Mouse (Mus musculus): ENCODE results near the gene Exosc7.

The Exosc7 gene

DNA sequence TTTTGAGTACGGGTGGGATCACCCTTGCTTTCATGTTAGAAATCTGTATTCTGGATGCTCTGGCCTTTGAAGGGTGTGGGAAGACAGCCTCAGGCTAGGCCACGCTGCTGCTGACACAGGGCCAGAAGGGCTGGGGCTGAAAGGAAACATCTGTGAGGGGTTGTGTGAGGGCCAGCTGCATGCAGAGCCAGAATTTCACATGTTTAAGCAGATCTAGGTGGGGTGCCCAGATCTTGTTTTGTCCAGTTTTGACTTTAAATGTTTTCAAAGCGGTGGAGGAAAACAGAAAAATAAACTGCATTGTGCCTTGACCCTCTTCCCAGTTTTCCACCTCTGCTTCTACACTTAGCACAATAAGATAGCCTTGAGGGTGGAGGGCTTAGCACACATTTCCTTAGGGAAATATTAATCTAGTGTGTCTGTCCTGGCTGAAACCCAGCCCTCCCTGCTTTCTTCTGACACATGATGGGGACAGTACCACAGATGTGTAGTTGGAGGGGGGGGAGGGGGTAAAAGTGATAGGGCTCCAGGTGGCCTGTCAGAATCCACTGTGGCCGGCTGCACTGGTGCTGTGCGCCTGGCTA is 26.0 kb downstream of the Exosc7 start:
- no peak for DNase-seq (ENCODE audit: low spot score)

DNA sequence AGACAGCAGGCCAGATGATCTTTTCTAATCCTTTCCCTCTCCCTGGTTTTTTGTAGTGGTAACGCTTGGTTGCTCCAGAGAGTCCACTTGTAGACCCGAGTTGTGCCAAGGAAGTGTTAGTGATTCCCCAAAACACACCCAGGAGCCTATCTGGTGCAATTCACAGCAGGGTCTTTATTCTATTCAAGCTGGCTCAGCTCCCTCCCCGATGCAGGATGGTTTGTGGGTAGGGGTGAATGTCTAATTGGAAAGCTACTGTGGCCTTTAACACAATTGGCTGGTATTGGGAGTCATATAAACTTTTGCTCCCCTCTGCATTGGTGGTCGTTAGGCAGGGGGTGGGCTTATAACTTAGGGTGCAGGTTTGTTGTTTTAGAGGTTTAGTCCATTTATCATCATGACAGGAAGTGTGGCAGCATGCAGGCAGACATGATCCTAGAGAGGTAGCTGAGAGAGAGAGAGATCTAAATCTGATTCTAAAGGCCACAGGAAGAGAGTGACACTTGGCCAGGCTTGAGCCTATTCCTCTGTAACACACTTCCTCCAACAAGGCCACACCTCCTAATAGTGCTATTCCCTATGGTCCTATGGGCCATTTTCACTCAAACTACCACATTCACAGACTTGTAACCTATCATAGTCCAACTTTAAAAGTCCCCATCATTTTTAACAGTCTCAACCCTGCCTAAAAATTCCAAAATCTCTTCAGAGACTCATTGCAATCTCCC is 27.0 kb downstream of the Exosc7 start:
- DNase-seq (ENCODE audit: low spot score) = no peak

DNA sequence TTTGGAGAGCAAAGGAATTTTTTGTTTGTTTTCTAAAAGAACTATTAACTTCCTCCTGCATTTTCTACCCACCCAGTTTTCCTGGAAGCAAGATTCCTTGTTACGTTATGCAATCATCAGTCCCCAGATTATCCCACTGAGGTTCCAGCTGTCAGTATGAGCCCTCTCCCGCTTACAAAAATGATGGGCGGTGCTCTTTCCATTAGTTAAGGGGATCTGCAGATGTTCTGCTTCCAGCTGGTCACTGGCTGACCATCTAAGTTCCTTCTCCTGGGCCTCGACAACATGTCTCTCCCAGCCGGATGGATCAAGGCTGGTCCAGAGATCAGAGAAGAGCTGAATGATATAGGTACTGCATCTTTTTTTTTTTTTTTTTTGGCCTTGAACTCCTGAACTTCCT is 35.4 kb downstream of the Exosc7 start:
- no peak for DNase-seq (ENCODE audit: low spot score)

DNA sequence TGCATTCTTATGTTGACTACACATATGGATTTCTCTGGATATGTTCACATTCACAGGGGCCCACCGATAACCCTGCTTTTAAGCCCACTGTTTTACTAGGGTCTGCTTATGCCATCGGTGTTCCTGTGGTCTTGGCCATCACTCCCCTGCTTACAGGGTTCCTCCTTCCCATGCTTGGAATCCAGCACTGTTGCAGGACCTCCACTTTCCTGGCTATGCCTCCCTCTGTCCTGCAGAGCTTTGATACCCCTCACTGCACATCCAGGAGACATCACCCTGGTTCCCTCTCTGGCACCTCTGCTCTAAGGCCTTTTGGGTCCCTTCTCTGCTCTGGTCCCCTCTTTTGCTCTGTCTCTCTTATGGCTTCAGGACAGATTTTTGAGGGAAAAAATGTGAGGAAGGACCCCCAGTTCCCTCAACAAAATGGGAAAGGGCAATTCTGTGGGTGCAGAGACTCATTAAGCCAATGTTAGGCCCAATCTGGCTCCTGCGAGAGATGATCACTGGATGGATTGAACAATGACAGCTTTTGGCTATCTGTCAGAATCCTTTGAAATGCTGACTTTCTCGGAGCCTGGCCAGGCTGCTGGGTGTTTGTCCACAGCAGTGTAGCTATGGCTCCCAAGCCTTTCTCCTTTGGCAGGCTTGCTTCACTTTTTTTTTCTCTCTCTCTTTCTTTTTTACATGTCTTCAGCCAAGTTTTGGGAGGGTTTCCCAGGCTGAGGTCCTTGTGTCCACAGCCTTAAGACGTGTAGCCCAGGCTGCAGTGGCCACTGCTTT is 37.4 kb downstream of the Exosc7 start, which contains the start of gene Clec3b:
Clec3b (plus strand) TSS at position 706 of the 780 bp plus-strand sequence.
- no peak for DNase-seq (ENCODE audit: low spot score)

DNA sequence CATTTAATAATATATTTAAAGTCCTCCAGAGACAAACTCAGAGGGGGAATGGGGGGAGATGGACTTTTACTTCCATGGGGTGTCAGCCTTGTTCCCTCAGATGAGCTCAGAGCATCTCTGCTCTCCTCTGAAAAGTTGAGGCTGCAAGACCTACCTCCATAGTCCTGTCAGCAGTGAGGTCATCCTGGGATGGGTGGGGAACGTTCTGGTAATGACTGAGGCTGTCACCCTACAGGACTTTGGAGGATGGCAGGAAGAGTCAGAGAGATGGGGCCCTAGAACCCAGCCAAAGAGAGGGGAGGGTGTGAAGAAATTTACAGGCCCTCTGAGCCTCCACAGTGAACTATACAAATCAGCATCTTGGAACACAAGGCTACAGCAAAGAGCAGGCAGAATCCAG is 38.5 kb downstream of the Exosc7 start:
- no peak for DNase-seq (ENCODE audit: low spot score)

DNA sequence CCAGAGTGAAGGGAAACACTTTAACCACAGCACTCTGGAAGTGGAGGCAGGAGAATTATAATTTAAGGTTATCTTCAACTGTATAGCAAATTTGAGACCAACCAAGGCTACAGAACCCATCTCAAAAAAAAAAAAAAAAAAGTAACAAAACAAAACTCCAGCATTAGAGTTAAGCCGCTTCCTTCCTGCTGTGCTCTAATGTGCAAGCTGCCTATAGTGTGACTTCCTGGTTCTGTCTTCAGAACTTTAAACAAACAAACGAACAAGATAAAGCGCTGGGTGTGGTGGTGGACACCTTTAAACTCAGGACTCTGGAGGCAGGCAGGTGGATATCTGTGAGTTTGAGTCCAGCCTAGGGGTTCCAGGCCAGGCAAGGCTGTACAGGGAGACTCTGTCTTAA is 39.0 kb downstream of the Exosc7 start:
- no peak for DNase-seq (ENCODE audit: low spot score)

DNA sequence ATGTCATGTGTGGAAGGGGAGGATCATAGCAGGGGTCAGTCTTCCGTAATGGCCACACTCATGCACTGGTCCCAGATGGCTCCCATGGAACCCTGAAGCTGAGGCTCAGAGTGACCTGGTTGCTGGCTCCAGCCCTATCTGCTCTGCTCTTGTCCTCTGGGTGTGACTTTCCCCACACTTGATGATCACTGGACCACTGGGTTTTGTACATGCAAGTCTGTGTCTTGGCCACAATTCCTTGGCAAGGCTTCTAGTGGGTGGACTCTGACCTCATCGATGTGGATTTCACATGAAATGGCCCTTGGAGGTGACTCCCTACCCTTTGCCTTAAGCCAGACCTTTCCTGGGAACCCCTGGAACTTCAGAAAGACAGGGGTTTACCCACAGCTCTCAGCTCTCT is 40.1 kb downstream of the Exosc7 start:
- no peak for DNase-seq (ENCODE audit: low spot score)

- peak; percentile 23 for DNase-seq (ENCODE audit: low spot score)
Observed at GRCm38 (mm10) chr9:123156910-123157361, 43.9 kb downstream of the Exosc7 start.

DNA sequence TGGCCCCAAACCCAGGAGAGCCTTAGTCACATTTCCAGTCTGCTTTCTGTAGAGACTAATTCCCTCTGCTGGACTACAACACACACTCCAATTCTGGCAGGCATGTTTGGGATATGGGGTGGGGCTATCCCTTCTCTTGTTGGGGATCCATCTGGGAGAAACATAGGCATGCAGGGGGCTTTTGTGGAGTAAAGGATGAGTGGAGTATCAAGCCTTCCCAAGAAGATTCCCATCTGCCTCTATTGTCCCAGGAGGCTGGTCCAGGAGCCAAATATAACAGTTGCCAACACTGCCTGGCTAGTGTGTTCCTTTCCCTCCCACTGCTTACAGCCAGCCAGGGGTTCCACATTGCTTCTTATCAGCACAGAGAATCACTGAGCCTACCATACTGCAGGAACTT is 44.7 kb downstream of the Exosc7 start:
- DNase-seq (ENCODE audit: low spot score) = no peak

- peak; percentile 70 for DNase-seq (ENCODE audit: low spot score)
Observed at GRCm38 (mm10) chr9:123158125-123158836, 45.3 kb downstream of the Exosc7 start.

GRCm38 (mm10) chr9:123159330-123159729 is 46.3 kb downstream of the Exosc7 start:
- peak; percentile 79 for DNase-seq (ENCODE audit: low spot score)

- DNase-seq (ENCODE audit: low spot score) = no peak
Observed at GRCm38 (mm10) chr9:123161792-123162191, 48.8 kb downstream of the Exosc7 start.

GRCm38 (mm10) chr9:123162985-123163694 is 50.1 kb downstream of the Exosc7 start:
- no peak for DNase-seq (ENCODE audit: low spot score)

- no peak for DNase-seq (ENCODE audit: low spot score)
Observed at GRCm38 (mm10) chr9:123165781-123166443, 52.9 kb downstream of the Exosc7 start.

GRCm38 (mm10) chr9:123173760-123174159 is 60.7 kb downstream of the Exosc7 start:
- DNase-seq (ENCODE audit: low spot score) = no peak

- no peak for DNase-seq (ENCODE audit: low spot score)
Observed at GRCm38 (mm10) chr9:123174356-123174755, 61.3 kb downstream of the Exosc7 start.

DNA sequence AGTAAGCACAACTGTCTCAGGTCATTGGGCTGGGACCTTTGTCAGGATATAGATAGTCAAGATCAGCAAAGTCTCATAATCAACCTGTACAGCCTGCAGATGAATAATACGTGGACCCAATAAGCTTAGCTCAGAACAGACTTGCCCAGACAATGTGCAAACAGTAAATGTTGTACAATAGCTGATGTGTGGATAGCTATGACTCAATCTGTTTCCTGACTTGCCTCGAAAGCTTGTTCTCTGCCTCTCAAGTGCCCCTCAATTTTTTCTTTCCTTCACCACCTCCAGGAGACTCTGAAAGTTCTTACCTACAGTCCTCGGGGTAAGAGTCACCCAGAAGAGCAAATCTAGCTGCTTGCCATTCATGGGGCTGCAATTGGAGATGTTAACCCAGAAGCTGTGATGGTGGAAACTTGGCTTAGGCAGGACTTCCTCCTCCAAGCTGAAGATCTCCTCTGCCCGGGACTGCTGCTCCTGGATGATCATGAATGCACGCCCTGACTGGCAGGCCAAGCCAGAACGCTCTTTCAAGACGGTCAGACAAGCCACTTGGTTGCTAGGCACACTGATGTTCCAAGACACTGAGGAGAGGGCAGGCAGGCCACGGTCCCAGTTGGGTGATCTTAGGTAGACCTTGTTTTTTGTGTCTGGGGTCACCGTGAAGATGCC is 64.5 kb downstream of the Exosc7 start:
- DNase-seq (ENCODE audit: low spot score) = no peak

DNA sequence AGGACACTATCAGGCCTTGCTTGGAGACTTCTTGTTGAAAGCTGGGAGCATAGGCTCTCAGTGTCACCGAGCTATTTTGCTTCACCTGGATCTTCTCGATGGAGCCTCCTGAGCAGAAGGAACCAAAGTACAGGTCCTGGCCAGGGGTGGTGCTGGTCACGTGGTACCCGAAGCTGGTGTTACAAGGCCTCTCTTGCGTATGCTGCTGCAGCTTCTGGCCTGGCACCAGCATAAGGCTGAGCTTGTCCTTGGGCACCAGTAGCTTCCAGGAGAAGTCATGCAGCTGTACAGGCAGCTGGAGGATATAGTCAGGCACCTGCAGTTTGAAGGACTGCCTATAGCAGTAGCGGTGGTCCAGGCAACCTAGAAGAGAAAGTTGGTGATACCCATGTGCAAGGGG is 67.0 kb downstream of the Exosc7 start:
- DNase-seq (ENCODE audit: low spot score) = no peak

DNA sequence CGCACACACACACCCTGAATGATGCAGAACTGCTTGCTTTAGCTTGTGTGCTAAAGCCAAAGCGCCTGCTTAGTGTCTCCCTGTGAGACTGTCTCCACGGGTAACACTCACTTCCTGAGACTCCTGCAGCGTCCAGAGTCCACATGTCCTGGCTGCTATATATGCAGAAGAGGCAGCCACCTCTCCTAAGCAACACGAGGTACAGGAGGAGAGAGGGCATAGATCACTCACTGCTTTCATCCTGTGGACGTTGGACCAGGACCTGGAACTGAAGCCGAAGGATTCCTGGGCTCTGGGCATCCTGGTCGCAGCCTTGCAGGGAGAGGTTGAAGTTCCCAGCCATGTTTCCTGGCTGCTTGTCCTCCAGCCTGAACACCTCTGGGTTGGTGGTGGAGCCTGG is 70.2 kb downstream of the Exosc7 start:
- DNase-seq (ENCODE audit: low spot score) = no peak

DNA sequence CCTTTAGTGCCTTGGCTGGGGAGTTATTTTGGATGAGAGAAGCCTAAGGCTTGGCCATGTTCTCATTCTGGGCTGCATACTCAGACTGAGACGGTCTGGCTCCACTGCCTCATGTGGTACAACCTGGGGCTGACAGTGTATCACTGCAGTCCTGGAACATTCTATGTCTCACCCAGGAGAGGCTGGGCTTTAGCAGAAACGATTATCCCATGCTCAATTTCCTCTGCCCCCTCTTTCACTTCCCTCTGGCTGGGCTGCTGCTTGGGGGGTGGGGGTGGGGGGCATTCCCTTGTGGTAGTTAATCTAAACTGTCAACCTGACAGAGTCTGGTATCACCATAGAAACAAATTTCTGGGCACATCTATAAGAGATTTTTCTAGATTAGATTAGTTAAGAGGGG is 72.5 kb downstream of the Exosc7 start:
- DNase-seq (ENCODE audit: low spot score) = no peak
